Mouse (Mus musculus): ENCODE measurements around the gene Slc17a7. TPM values are rescaled to one million over a fixed set of nuclear protein-coding genes. Genes with fewer than 3 reads are reported as not detected.
"Not testable (repeated sequence)": the region's sequence is repeated elsewhere in the genome, so short reads cannot be mapped to it uniquely, and the experiment has no call there.

Gene Slc17a7
- polyA plus RNA-seq, 1 experiment from 2014 or later, result 2.6 TPM

- Histone ChIP-seq H3K4me1 (peaks cover 17% of the 10 kb centered on the region), H3K9me3 (peaks cover 10% of the 10 kb centered on the region; the same call in 1 of the 2 replicates), H3K27me3 (replicated peaks) (peaks cover 77% of the 10 kb centered on the region)
- H3K4me2 ChIP-seq (replicated peaks); H3K36me3 ChIP-seq; H3K9ac ChIP-seq; H3K27ac ChIP-seq; H3K4me3 ChIP-seq; ATAC-seq (ENCODE audit: low FRiP score, low read depth): not testable (repeated sequence)
- WGBS, result 73% methylated on average over 1 of the region's 1 CpGs
Observed at GRCm38 (mm10) chr7:45173772-45174171, 10.0 kb downstream of the Slc17a7 start.

DNA sequence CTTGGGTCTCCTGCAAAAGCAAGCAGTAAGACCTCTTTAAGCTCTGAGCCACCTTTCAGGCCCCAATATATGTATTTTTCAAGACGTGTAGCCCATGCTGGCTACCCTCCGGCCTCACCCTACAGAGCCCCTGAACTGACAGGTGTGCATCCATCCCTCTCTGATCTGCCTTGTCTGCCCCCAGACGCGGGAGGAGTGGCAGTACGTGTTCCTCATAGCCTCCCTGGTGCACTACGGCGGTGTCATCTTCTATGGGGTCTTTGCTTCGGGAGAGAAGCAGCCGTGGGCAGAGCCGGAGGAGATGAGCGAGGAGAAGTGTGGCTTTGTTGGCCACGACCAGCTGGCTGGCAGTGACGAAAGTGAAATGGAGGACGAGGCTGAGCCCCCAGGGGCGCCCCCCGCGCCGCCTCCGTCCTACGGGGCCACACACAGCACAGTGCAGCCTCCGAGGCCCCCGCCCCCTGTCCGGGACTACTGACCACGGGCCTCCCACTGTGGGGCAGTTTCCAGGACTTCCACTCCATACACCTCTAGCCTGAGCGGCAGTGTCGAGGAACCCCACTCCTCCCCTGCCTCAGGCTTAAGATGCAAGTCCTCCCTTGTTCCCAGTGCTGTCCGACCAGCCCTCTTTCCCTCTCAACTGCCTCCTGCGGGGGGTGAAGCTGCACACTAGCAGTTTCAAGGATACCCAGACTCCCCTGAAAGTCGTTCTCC, 11.0 kb downstream of the Slc17a7 start:
- Histone ChIP-seq H3K4me3 (0 out of 2 replicates have a peak overlapping the region, but pooled peaks have one; percentile 15), H3K4me1 (peaks cover 15% of the 10 kb centered on the region), H3K27ac (no peak overlapping the region), H3K36me3 (no peaks in the 10 kb centered on the region), H3K9me3 (peaks cover 6% of the 10 kb centered on the region; the same call in 1 of the 2 replicates), H3K4me2 (replicated peaks) (peak overlapping the region; percentile 37), H3K27me3 (replicated peaks) (peaks cover 77% of the 10 kb centered on the region), H3K9ac (no peak overlapping the region)
- 3% methylated on average over 29 of the region's 29 CpGs for WGBS
- peak; percentile 37; the same call in 1 of the 2 replicates for ATAC-seq (ENCODE audit: low FRiP score, low read depth)

DNA sequence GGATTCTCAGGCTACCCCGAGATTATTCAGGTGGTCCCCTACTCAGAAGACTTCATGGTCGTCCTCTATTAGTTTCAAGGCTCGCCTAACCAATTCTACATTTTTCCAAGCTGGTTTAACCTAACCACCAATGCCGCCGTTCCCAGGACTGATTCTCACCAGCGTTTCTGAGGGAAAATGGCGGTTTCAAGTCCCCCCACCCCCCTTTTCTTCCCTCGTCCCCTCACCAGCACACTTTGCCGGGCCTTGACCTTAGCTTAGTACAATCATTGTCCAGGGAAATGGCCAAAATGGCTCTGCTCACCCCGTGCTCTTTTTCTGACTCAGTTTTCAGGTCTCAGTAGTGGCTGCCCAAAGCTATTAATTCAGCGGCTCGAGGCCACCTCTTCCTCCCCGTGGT, 11.6 kb downstream of the Slc17a7 start:
- H3K4me2 ChIP-seq (replicated peaks), result 0 out of 2 replicates have a peak overlapping the region, but pooled peaks have one; percentile 1
- peaks cover 15% of the 10 kb centered on the region for H3K4me1 ChIP-seq
- H3K9ac ChIP-seq, result no peak overlapping the region
- no peak for ATAC-seq (ENCODE audit: low FRiP score, low read depth)
- H3K27me3 ChIP-seq (replicated peaks), result peaks cover 77% of the 10 kb centered on the region
- 4% methylated on average over 13 of the region's 13 CpGs for WGBS
- no peak overlapping the region for H3K4me3 ChIP-seq
- no peaks in the 10 kb centered on the region for H3K36me3 ChIP-seq
- H3K27ac ChIP-seq, result no peak overlapping the region
- no peaks in the 10 kb centered on the region for H3K9me3 ChIP-seq

DNA sequence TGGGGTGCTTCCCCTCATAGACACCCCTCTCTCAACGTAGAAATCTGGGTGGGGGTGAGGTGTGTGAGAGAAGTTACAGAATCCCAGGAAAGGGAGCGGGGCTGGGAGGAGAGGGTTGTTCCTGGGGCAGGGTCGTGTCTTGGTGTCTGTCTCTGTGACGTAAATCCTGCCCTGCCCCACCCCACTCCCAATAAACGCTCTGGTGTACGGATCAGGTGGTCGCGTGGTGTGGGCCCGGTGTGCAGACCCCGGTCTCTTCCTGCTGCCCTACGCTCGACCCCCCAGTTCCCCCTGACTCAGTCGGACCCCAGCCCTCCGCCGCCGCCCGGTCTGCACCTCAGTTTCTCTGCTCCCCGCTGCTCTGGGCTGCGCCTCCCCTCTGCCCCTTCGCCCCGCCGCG, 12.2 kb downstream of the Slc17a7 start:
- no peak for ATAC-seq (ENCODE audit: low FRiP score, low read depth)
- Histone ChIP-seq H3K9me3 (0 out of 2 replicates have a peak, but pooled peaks cover 2% of the 10 kb centered on the region), H3K27me3 (replicated peaks) (peaks cover 83% of the 10 kb centered on the region), H3K9ac (no peak overlapping the region), H3K4me3 (peak overlapping the region; percentile 9; the same call in 1 of the 2 replicates), H3K4me1 (peaks cover 16% of the 10 kb centered on the region), H3K36me3 (no peaks in the 10 kb centered on the region), H3K27ac (no peak overlapping the region), H3K4me2 (replicated peaks) (peak overlapping the region; percentile 36)
- WGBS, result 1% methylated on average over 23 of the region's 23 CpGs

GRCm38 (mm10) chr7:45176356-45176755, 12.6 kb downstream of the Slc17a7 start:
- H3K4me1 ChIP-seq, result peaks cover 19% of the 10 kb centered on the region
- ATAC-seq (ENCODE audit: low FRiP score, low read depth), result no peak
- no peak overlapping the region for H3K27ac ChIP-seq
- H3K9me3 ChIP-seq, result 0 out of 2 replicates have a peak, but pooled peaks cover 4% of the 10 kb centered on the region
- peaks cover 87% of the 10 kb centered on the region for H3K27me3 ChIP-seq (replicated peaks)
- peak overlapping the region; percentile 36 for H3K4me2 ChIP-seq (replicated peaks)
- H3K9ac ChIP-seq, result no peak overlapping the region
- peak overlapping the region; percentile 9 for H3K4me3 ChIP-seq
- WGBS, result 4% methylated on average over 31 of the region's 31 CpGs
- no peaks in the 10 kb centered on the region for H3K36me3 ChIP-seq

- 21% methylated on average over 7 of the region's 7 CpGs for WGBS
- no peaks in the 10 kb centered on the region for H3K36me3 ChIP-seq
- peaks cover 98% of the 10 kb centered on the region for H3K27me3 ChIP-seq (replicated peaks)
- no peak overlapping the region for H3K27ac ChIP-seq
- H3K9me3 ChIP-seq, result 0 out of 2 replicates have a peak, but pooled peaks cover 4% of the 10 kb centered on the region
- no peak overlapping the region for H3K4me3 ChIP-seq
- H3K9ac ChIP-seq, result no peak overlapping the region
- no peak for ATAC-seq (ENCODE audit: low FRiP score, low read depth)
- H3K4me2 ChIP-seq (replicated peaks), result no peak overlapping the region
- peaks cover 30% of the 10 kb centered on the region for H3K4me1 ChIP-seq
Observed at GRCm38 (mm10) chr7:45178550-45178949, 14.8 kb downstream of the Slc17a7 start.

DNA sequence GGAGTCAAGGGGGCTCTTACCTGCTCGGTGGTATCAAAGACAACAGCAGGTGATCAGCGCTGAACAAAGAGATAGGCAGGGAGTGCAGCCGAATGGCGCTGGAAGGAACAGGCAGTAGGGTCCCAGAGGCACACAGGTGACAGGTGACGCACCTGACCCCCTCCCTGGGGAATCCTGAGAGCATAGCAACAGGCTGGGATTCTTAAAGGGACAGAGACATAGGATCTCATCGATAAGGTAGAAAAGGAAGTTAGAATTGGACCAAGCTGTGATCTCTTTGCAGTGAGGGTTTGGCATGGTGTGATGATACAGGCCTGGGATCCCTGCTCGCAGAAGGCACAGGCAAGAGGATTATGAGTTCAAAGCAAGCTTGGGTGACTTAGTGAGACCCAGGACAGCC, 15.7 kb downstream of the Slc17a7 start, which contains the start of gene Gfy:
Gfy (minus strand) TSS at position 101 of the 400 bp plus-strand sequence.
- Histone ChIP-seq H3K36me3 (no peaks in the 10 kb centered on the region), H3K4me3 (no peak within 1 kb of the TSS), H3K9ac (no peak within 1 kb of the TSS), H3K4me1 (peaks cover 30% of the 10 kb centered on the region), H3K27me3 (replicated peaks) (peaks cover 100% of the 10 kb centered on the region), H3K27ac (no peak within 1 kb of the TSS), H3K9me3 (0 out of 2 replicates have a peak, but pooled peaks cover 4% of the 10 kb centered on the region), H3K4me2 (replicated peaks) (no peak within 1 kb of the TSS)
- WGBS, result 26% methylated on average over 7 of the region's 7 CpGs
- ATAC-seq (ENCODE audit: low FRiP score, low read depth), result no peak

- Histone ChIP-seq H3K9me3 (0 out of 2 replicates have a peak, but pooled peaks cover 4% of the 10 kb centered on the region), H3K9ac (no peak within 1 kb of the TSS), H3K4me2 (replicated peaks) (peak within 1 kb of the TSS; percentile 54), H3K4me3 (peak within 1 kb of the TSS; percentile 5; the same call in 1 of the 2 replicates), H3K36me3 (no peaks in the 10 kb centered on the region), H3K27me3 (replicated peaks) (peaks cover 97% of the 10 kb centered on the region), H3K4me1 (peaks cover 21% of the 10 kb centered on the region), H3K27ac (no peak within 1 kb of the TSS)
- 17% methylated on average over 20 of the region's 20 CpGs for WGBS
- no peak for ATAC-seq (ENCODE audit: low FRiP score, low read depth)
Observed at GRCm38 (mm10) chr7:45180896-45181477, 17.2 kb downstream of the Slc17a7 start, which contains the start of gene Pth2. Gene Pth2, plus strand, starts transcription at chr7:45180995.

GRCm38 (mm10) chr7:45181540-45181939, 17.8 kb downstream of the Slc17a7 start:
- H3K4me3 ChIP-seq, result peak overlapping the region; percentile 5; the same call in 1 of the 2 replicates
- no peaks in the 10 kb centered on the region for H3K36me3 ChIP-seq
- H3K4me2 ChIP-seq (replicated peaks), result peak overlapping the region; percentile 54
- H3K27me3 ChIP-seq (replicated peaks), result peaks cover 96% of the 10 kb centered on the region
- H3K9me3 ChIP-seq, result 0 out of 2 replicates have a peak, but pooled peaks cover 4% of the 10 kb centered on the region
- peaks cover 15% of the 10 kb centered on the region for H3K4me1 ChIP-seq
- H3K9ac ChIP-seq, result no peak overlapping the region
- no peak for ATAC-seq (ENCODE audit: low FRiP score, low read depth)
- H3K27ac ChIP-seq, result no peak overlapping the region
- WGBS, result 4% methylated on average over 35 of the region's 35 CpGs

DNA sequence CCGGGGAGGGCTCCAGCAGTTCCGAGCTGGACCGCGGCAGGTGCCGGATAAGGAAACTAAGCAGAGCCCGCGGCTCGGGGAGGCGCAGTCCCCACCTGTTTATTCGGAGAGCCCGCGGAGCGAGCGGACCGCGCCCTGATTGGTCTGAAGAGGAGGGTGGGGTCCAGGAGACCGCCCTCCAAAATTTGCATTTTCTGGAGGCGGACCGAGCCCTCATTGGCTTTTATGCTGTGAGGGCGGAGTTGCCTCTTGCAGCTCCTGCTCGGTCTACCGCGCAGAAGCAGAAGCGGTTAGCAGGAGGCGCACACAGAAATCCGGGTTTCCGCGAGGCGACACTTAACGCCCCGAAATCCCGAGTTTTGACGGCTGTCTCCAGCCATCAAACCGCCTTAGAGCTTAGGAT, 18.5 kb downstream of the Slc17a7 start:
- peak overlapping the region; percentile 54 for H3K4me2 ChIP-seq (replicated peaks)
- H3K27ac ChIP-seq, result no peak overlapping the region
- H3K4me3 ChIP-seq, result peak overlapping the region; percentile 19
- peaks cover 96% of the 10 kb centered on the region for H3K27me3 ChIP-seq (replicated peaks)
- H3K9ac ChIP-seq, result 0 out of 2 replicates have a peak overlapping the region, but pooled peaks have one; percentile 29
- H3K36me3 ChIP-seq, result no peaks in the 10 kb centered on the region
- WGBS, result under 1% methylated on average over 34 of the region's 34 CpGs
- peaks cover 15% of the 10 kb centered on the region for H3K4me1 ChIP-seq
- H3K9me3 ChIP-seq, result 0 out of 2 replicates have a peak, but pooled peaks cover 4% of the 10 kb centered on the region
- peak; percentile 71 for ATAC-seq (ENCODE audit: low FRiP score, low read depth)

GRCm38 (mm10) chr7:45182606-45183005, 18.9 kb downstream of the Slc17a7 start:
- Histone ChIP-seq H3K4me2 (replicated peaks) (peak overlapping the region; percentile 54), H3K9ac (0 out of 2 replicates have a peak overlapping the region, but pooled peaks have one; percentile 29), H3K36me3 (no peaks in the 10 kb centered on the region), H3K4me1 (peaks cover 15% of the 10 kb centered on the region), H3K27me3 (replicated peaks) (peaks cover 93% of the 10 kb centered on the region), H3K27ac (no peak overlapping the region), H3K9me3 (0 out of 2 replicates have a peak, but pooled peaks cover 4% of the 10 kb centered on the region), H3K4me3 (peak overlapping the region; percentile 18)
- ATAC-seq (ENCODE audit: low FRiP score, low read depth), result no peak
- WGBS, result 18% methylated on average over 11 of the region's 11 CpGs

GRCm38 (mm10) chr7:45183672-45184071, 19.9 kb downstream of the Slc17a7 start:
- H3K36me3 ChIP-seq, result no peaks in the 10 kb centered on the region
- H3K4me1 ChIP-seq, result peaks cover 15% of the 10 kb centered on the region
- no peak overlapping the region for H3K9ac ChIP-seq
- no peak for ATAC-seq (ENCODE audit: low FRiP score, low read depth)
- H3K4me3 ChIP-seq, result no peak overlapping the region
- 0 out of 2 replicates have a peak, but pooled peaks cover 4% of the 10 kb centered on the region for H3K9me3 ChIP-seq
- peaks cover 90% of the 10 kb centered on the region for H3K27me3 ChIP-seq (replicated peaks)
- no peak overlapping the region for H3K4me2 ChIP-seq (replicated peaks)
- no peak overlapping the region for H3K27ac ChIP-seq
- WGBS, result 62% methylated on average over 7 of the region's 7 CpGs

Data from neural tube, embryonic 12.5 days (tissue).